Mouse (Mus musculus) olfactory bulb, adult 2 months (tissue): ENCODE measurements around the gene Pithd1.

Experiments
- CTCF ChIP-seq: fragments of 200-500 bp; IDR thresholded peaks from 2 replicates; pipeline ENCODE4 v1.5.1; 2012; ENCODE audit warnings: low read depth, mild to moderate bottlenecking, low read length, moderate library complexity; ENCODE audit not compliant: insufficient read depth
- POLR2A ChIP-seq: fragments of 200-500 bp; IDR thresholded peaks from 2 replicates; pipeline ENCODE4 v1.6.1; 2012; ENCODE audit warnings: mild to moderate bottlenecking, low read depth, low read length, moderate library complexity; ENCODE audit not compliant: insufficient read depth

DNA sequence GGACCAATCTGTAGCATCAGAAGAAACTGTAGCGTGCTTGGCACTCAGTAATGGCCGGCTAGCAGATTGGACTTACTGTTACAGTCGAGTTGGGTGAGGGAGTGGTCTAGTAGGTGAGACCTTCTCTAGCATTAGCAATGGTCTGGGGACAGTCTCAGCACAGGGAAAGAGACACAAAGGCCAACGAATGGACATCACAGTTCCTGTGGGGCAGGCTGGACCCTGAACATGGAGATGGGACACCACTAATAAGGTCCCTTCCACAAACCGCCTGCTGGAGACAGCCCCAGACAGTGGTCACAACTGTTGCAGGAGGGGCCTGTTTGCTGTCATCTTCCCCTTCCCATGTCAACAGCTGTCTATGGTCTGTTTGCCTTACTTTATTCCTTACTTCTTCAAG lies 25.4 kb downstream of the Pithd1 start:
- TF ChIP-seq POLR2A (no peak), CTCF (no peak)
